Mouse (Mus musculus) left cerebral cortex, postnatal 25 days (tissue): ENCODE measurements around the gene Kpna7. TPM values are rescaled to one million over a fixed set of nuclear protein-coding genes. Genes with fewer than 3 reads are reported as not detected.

ENCODE experiments used
- DNase-seq, 2 experiments: peaks; one replicate each; pipeline ENCODE4 v3.0.0; 2022; ENCODE audit warnings: low spot score in 2 of 2, mixed read lengths in 1 of 2
- intact Hi-C: fragments of 180-260 bp; cut with DNase I; formaldehyde crosslinking; loops from one replicate; pipeline ENCODE4 v1.15.1; 2025
- total RNA-seq, 2 experiments: library from RNA; stranded (reverse); gene quantifications; 2 replicates each; pipeline ENCODE4 v1.2.3; 2021

Gene Kpna7
- total RNA-seq, 2 experiments from 2014 or later: not detected

DNA sequence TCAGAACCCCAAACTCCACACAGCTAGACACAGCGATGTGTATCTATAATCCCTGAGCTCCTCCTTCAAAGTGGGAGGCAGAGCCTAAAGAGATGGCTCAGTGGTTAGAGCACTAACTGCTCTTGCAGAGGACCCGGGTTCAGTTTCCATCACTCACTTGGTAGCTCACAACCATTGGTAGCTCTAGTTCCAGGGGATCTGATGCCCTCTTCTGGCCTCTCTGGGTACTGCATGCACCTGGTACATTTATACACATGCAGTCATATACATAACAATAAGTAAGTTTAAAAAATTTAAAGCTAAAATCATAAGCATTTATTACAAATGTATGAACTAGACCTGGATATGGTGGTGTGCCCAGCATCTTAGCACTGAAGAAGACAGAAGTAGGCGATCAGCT is 100.6 kb downstream of the Kpna7 start:
- intact Hi-C loops: no loop called here
- no peak for DNase-seq

DNA sequence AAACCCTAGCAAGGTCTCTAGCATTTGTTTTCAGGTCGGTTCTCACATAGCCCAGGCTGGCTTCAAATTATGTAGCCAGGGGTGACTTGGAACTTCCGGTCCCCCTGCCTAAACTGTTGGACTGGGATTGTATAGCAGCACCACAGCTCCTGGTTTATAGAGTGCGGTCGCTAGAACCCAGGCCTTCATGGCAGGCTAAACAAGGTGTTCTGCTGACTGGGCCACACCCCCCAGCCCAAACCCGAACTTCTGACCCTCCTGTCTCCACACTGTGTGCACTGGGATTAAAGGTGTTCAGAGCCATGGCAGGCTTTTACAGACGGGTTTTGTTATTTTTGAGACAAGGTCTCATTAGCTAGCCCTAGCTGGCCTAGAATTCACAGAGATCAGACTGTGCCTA is 104.7 kb downstream of the Kpna7 start:
- intact Hi-C loops: no loop called here

DNA sequence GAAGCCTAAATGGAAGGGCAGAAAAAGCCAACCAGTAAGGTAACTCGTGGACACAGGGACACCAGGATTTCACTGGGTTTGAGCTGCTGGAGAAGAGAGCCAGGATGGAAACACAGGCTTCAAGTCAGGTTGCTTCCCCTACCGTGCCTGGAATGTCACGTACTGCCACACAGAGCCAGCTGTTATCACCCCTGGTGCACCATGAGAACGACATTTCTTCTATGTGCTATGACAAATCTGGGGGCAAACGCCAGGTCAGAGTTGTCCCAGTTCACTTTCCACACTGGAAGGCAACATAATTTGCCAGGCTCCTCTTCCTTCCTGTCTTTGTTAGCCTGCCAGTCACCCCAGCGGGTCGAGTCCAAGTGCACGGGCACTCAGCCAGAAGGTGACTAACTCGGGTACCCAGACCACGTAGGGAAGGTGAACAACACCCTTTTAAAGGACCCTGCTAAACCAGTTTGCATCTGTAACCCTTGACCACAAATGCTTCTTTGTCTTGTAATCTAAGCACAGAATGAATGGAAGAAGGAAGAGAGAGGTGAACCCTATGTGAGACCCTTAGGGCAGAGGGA is 105.2 kb downstream of the Kpna7 start:
- no peak for DNase-seq
- intact Hi-C loops: no loop called here

More for the DNA sequence above, 104.7 kb downstream of the Kpna7 start:
- DNase-seq: no peak

DNA sequence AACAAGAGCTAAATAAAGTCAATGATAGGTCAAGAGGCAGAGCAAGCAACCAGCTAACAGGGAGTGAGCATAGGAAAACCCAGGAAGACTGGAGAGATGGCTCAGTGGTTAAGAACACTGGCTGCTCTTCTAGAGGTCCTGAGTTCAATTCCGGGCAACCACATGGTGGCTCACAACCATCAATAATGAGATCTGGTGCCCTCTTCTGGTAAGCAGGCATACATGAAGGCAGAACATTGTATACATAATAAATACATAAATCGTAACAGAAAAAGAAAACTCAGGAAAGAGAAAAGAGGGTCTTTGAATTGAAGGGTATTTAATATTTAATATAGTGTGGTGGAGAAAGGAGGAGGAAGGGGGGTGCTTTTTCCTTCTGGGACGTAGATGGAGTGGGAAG is 112.6 kb downstream of the Kpna7 start:
- no peak for DNase-seq
- intact Hi-C loops: no loop called here

DNA sequence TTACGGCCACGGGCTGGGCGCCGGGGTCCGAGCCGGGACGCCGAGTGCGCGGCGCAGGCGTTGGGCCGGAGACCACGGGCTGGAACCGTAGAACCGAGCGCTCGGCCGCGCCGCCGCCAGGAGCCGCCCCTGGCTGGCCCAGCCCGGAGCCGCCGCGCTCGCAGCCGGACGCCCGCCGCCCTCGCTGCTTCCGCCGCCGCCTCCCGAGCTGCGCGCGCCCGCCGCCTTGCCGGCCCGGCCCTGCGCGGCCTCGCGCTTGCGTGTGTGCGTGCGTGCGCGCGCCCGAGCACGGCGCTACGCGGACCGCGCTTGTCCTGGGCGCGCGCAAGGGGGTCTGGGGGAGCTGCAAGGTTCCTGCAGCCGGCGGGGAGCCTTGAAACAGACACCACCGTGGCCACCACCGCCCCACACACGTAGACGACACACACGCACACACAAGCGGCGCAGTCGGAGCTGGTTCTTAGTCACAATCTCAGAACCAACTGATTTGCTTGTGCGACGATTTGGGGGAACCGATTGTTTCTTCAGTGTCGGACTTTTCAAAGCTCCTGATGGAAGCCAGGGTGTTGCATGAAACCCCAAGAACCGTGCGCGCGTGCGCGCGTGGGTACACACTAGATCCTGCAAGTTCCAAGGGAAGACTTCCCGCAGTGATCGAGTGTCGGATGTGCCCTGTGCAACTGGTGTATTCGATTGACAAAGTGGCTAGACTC is 118.0 kb downstream of the Kpna7 start, which contains the start of gene Smurf1:
Gene Smurf1 (minus strand): TSS at position 209 of the 713 bp plus-strand sequence.
- intact Hi-C loops: loop anchor here (1.0 to 2.0 kb wide), 3 partner anchors 15 to 51 kb away; no protein-coding TSS in a partner anchor

DNA sequence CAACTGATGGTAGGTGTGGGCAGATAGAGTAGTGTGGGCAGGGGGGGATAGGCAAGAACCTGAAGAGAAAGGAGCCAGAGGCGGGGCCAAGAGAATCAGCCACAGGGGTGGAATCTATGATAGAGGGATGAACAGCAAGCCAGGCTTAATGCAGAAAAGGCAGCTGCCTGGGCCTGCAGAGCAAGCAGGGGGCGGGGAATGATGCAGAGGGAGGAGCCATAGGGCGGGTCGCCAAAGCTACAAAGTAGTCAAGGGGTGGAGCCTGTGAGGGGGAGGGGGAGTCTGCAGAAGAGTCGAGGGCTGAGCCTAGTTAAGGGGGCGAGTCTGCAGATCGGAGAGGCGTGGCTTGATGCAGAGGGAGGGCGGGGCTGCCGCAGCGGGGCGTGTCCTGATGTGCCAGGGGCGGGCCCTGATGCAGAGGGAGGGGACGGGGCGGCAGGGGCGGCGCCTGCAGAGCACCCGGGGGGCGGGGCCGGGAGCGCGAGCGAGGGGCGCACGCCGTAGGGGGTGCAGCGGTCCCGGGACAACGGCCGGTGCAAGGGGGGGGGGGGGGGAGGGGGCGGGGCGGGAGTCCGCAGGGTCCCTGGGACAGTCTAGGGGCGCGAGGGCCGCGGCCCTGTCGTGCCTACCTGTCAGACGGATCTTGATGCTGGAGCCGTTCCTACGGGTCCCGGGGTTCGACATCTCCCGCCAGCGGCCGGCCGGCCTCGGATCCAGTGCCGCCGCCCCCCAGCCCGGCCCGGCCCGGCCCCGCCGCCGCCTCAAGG is 118.8 kb downstream of the Kpna7 start:
- intact Hi-C loops: loop anchor here (1.0 to 2.0 kb wide), 3 partner anchors 14 to 51 kb away; no protein-coding TSS in a partner anchor

More for the DNA sequence above, 118.0 kb downstream of the Kpna7 start, which contains the start of gene Smurf1:
- peak; percentile 85 to 87 for DNase-seq

DNA sequence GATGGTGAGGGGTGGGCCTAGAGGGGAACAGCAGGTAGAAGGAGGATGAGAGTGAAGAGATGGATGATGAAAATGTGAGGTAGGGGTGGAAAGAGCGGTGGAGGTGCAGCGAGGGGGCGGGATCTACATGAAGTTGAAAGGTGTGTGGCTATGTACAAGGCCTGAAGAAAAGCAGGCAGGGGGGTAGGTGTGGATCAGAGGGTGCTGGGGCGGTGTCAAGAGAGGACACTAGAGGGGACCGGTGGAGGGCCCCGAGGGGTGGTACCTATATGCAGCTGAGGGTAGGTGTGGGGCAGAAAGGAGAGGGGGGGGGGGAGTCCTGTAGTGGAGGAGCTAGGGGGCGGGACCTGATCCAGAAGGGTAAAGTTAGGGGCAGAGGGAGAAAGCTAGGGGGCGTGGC is 119.4 kb downstream of the Kpna7 start:
- no peak for DNase-seq
- intact Hi-C loops: loop anchor here (2.0 kb wide), 2 partner anchors 14 to 28 kb away; no protein-coding TSS in a partner anchor

More for the DNA sequence above, 118.8 kb downstream of the Kpna7 start:
- peak; percentile 65 to 83 for DNase-seq

DNA sequence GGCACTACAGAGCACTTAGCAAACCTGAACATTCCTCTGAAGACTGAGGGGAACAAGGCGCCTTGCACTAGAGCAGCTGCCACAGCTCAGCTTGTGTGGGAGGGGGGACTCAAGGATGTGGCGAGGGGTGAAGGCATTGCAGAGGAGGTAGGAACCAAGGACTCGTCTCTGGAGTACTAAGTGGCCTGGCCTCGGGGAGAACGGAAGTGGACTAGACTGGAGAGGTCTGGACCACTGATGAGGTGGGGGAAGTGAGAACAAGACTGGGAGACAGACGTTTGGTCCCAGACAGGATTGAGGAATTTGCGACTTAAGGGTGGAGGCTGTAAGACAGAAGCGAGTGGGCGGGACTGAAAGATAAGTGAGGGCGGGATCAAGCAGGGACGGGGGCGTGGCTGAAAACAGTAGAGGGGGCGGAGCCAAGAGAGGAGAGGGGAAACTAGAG is 120.0 kb downstream of the Kpna7 start:
- intact Hi-C loops: loop anchor here (2.0 kb wide), 2 partner anchors 13 to 27 kb away; no protein-coding TSS in a partner anchor
- DNase-seq: peak; percentile 60 to 78

DNA sequence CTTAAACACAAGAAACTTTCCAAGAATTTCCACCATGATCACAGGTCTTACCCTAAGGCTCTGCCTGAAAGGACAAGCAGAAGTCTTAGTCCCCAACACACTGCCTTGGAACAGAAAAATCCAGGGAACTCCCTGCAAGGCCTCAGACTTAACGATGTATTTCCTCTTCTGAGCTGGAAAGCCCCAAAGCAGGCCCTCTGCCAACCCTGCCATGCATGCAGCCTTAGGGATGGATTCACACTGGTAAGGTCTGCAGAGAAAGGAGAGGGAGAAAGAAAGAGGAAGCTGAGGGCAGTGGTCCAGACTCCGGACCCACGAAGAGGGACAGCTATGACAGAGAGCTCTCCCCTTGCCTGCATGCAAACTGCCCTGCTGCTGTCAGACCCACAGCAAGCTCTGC is 120.4 kb downstream of the Kpna7 start:
- intact Hi-C loops: no loop called here
- DNase-seq: peak in 1 of 2 experiments; percentile 55

DNA sequence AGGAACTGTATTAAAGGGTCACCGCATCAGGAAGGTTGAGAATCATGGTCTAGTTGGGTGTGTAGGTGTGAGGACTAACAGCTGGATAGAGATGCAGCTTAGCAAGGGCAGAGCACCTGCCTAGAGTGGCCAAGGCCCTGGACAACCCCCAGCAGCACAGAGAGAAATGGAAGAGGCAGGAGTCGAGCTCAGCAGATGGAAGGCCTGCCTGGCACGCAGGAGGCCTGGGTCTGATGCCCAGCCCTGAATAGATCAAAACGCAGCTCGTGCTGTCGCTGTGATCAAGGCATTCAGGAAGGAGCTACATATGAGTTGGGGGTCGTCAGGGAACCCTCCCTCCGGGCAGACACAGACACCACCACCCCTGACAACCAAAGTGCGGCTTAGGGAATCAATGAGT is 125.6 kb downstream of the Kpna7 start:
- no peak for DNase-seq
- intact Hi-C loops: no loop called here

DNA sequence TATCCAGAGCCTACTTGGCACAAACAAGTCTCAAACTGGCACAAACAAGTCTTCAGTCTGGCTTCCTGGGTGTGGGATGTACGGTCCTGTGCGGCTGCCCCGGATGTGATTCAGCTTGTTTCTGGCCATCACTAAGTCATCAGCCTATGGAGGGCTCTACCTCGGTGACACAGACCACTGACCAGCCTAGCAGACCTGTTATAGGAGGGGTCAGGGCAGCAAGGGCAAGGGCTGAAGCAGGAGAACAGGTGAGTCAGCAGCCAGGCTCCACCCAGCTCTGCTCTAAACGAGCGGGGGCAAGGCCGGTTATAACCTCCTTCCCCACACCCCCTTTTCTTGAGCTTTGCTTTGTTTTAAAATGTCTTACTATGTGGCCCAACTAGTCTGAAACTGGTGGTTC is 129.4 kb downstream of the Kpna7 start:
- no peak for DNase-seq
- intact Hi-C loops: no loop called here

DNA sequence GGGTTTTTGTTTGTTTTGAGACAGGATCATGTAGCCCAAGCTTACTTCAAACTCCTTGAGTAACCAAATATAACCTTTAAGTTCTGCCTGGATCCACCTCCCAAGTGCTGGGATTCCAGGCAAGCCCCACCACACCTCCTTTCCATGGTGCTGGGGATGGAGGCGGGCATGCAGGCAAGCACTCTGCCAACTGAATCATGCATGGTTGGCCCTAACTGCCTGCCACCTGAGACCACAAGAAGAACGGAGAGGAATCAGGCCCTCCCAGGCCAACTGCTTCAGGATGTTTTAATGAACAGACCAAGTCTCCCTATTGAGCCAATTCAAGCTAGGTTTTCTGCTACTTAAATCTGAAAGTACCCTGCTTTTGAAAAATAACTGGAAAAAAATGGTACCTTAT is 131.2 kb downstream of the Kpna7 start:
- no peak for DNase-seq
- intact Hi-C loops: no loop called here

DNA sequence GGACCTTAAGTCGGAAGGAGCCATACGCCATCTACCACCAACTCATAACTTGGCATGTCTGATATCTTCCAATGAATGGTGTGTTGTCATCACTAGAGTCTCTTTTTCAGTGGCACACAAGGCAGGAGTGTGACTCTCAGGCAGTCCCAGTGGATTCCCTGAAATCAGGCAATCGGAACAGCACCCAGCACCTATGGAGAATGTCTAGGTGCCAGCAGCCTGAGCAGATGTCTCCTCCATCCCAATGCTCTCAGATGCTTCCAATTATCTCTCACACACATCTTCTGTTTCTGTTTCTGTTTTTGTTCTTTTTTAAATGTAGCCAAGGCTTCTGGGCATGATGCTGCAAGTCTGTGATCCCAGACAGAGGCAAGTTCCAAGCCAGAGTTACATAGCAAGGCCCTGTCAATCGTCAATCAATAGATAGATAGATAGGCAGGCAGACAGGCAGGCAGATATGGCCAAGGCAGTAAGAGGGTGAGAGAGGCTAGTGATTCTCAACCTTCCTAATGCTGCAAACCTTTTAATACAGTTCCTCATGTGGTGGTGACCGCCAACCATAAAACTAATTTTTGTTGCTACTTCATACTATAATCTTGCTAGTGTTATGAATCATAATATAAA is 133.3 kb downstream of the Kpna7 start:
- intact Hi-C loops: loop anchor here (2.0 kb wide), 1 partner anchor 14 kb away; the partner anchor contains the start of gene Smurf1
- peak in 1 of 2 experiments; percentile 53 for DNase-seq

DNA sequence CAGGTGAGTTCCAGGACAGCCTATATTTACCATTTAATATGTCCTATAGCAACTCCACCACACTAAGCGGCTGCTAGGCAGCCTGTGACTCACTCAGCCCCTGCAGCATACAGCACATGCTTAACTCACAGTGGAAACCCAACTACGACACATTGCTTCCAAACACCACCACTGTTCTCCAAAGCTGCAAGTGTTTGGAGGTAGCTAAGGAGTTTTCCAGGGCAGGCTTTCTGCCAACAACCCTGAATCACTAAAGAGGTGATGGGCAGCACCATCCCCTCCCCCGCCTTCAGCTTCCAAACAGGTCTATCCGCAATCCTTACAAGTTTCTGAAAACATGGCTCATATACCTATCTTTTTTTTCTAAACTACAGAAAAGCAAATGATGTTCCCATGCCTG is 134.0 kb downstream of the Kpna7 start:
- intact Hi-C loops: loop anchor here (2.0 kb wide), 1 partner anchor 15 kb away; the partner anchor contains the start of gene Smurf1
- peak in 1 of 2 experiments; percentile 83 for DNase-seq

DNA sequence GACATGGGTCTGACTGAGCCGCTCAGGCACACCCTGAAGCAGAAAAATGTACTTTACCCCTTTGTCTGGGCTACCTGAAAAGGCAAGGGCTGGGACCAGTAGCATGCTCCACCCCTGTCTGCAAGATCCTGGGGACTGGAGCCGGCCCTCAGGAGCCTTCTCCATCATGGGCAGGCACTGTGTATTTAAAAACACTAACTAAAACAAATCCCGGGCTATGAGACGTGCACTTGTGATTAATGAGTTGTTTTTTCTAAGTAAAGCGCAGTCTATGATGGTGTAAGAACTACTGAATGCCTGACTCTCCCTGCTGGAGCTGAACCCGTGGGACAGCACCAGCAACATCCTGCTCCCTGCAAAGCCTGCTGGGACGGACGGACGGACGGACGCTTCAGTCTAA is 135.4 kb downstream of the Kpna7 start:
- intact Hi-C loops: no loop called here
- no peak for DNase-seq

DNA sequence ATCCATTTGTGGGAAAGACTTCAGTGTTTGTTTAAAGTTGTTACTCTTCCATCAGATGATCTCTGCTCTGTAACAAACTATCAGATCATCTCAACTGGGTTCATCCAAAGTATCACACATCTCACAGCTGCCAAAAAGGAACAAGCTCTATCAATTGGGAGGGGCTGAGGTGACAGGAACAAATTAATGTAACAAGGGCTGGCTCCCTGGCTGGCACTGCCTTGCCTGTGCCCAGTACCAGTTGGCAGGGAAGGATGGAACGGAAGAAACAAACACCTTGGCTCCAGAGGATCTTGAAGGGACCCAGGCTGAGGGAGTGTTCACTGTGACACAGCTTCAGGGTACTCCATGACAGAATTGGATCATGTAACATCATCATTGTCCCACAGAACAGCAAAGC is 135.8 kb downstream of the Kpna7 start:
- DNase-seq: no peak
- intact Hi-C loops: no loop called here

DNA sequence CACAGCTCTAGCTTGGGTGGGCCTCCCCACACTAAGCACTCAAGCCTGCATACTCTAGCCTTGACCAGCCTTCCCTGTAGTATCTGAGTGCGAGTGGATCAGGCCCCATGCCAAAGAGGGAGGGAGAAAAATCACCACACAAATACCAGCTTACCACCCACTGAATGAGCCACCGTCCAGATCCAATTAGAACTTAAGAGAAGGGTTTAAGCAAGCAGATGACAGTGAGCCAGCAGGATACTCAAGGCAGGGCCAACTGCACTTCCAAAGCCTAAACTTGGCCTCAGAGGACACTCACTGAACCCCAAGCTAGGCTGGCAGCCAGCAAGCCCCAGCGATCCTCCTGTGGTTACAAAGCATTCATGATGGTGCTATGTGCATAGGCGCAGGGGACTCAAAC is 137.8 kb downstream of the Kpna7 start:
- intact Hi-C loops: no loop called here
- peak in 1 of 2 experiments; percentile 76 for DNase-seq

DNA sequence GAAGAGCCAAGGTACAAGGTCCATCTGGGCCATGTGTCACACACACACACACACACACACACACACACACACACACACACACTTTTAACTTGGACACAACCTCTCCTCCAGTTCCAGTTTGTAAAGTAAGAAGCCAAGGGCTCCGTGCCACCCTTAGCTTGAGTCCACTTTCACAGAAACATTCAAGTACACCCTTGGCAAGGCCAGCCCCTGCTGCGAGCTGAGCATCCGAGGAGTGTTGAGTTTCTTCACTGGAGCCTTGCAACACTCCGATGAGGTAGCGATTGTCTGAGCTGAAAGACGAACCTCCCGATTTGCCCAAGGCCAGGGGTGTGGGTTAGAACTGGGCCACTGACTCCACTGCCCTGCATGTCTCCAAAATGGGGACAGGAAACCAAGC is 138.9 kb downstream of the Kpna7 start:
- no peak for DNase-seq
- intact Hi-C loops: no loop called here

DNA sequence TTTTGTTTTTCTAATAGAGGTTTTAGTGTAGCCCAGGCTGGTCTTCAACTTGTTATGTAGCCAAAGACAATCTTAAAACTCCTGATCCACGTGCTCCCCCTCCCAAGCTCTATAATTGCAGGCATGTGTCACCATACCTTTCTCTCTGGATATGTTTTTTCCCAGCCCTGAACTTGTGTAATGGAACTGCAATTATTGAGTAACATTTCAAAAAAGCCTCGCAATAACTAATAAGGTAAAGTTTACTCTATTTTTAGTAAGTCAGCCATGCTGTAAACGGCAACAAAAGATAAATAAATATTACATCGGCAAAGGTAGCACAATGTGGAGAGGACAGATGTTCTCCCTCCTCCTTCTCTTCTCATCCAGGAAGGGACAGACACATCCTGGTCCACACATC is 139.5 kb downstream of the Kpna7 start:
- intact Hi-C loops: no loop called here

DNA sequence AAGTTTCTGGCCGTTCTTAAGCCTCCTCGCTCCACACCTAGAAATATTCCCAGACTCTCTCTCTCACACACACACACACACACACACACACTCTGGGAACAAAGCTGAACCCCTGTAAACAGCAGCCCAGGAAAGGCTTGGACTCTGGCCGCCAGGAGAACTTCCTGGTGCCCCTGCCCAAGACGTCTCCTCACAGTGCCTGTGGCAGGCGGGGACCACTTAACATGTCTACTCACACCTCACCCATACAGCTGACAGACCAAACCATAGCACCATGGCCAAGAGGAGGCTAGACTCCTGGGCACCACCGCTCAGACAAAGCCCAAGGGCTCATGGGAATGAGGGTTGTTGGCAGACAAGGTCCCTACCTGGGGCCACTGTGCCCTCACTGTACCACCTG is 140.5 kb downstream of the Kpna7 start:
- intact Hi-C loops: no loop called here
- DNase-seq: no peak

More for the DNA sequence above, 139.5 kb downstream of the Kpna7 start:
- no peak for DNase-seq
